Mouse (Mus musculus) hindbrain, embryonic 16.5 days (tissue): ENCODE data around the gene Nckap5. TPM values are rescaled to one million over a fixed set of nuclear protein-coding genes. Genes with fewer than 3 reads are reported as not detected.
A peak's percentile ranks its signal among the peaks of the same experiment; 100 is the strongest.

Source experiments
- ATAC-seq: fragments of 200-750 bp; cut with Nextera tagmentation; 2 replicates; pipeline ENCODE4 v1.8.0; 2017; ENCODE audit warnings: moderate TSS enrichment, moderate library complexity
- H3K27ac ChIP-seq: fragments of 300-500 bp; sonication (generic); 2 replicates; pipeline ENCODE4 v1.5.1; 2014; ENCODE audit warnings: low read depth, mild to moderate bottlenecking, control low read depth, low read length, moderate library complexity
- H3K27me3 ChIP-seq: fragments of 300-500 bp; sonication (generic); replicated peaks from 2 replicates; pipeline ENCODE4 v1.6.1; 2014; ENCODE audit warnings: low read length; ENCODE audit not compliant: control insufficient read depth, insufficient read depth
- H3K36me3 ChIP-seq: fragments of 300-500 bp; sonication (generic); 2 replicates; pipeline ENCODE4 v1.6.1; 2014; ENCODE audit warnings: mild to moderate bottlenecking, low read length, moderate library complexity, mixed read lengths; ENCODE audit not compliant: control insufficient read depth, insufficient read depth
- H3K4me1 ChIP-seq: fragments of 300-500 bp; sonication (generic); 2 replicates; pipeline ENCODE4 v1.6.1; 2014; ENCODE audit warnings: low read depth, low read length; ENCODE audit not compliant: control insufficient read depth, insufficient read depth
- H3K4me2 ChIP-seq: fragments of 300-500 bp; sonication (generic); 2 replicates; pipeline ENCODE4 v1.6.1; 2014; ENCODE audit warnings: mild to moderate bottlenecking, low read length, control low read depth, moderate library complexity
- H3K4me3 ChIP-seq: fragments of 300-500 bp; sonication (generic); 2 replicates; pipeline ENCODE4 v1.5.1; 2014; ENCODE audit warnings: mild to moderate bottlenecking, low read length, control low read depth, moderate library complexity
- H3K9ac ChIP-seq: fragments of 300-500 bp; sonication (generic); 2 replicates; pipeline ENCODE4 v1.6.1; 2014; ENCODE audit warnings: low read depth, mild to moderate bottlenecking, control low read depth, low read length, moderate library complexity
- H3K9me3 ChIP-seq: fragments of 300-500 bp; sonication (generic); 2 replicates; pipeline ENCODE4 v1.6.1; 2014; ENCODE audit warnings: mild to moderate bottlenecking, low read length, moderate library complexity; ENCODE audit not compliant: control insufficient read depth
- WGBS: fragments of 180-500 bp; shearing (Covaris S2); extraction: QIAGEN DNeasy Blood & Tissue Kit; methylation state at CpG from one replicate; pipeline ENCODE4 v1.1.7; 2014; 5-methylcytosine and 5-hydroxymethylcytosine counted together
- polyA plus RNA-seq: library from polyadenylated mRNA; unstranded; fragments of >200 nt; fragmentation: Nextera tagmentation; extraction: Ambion mirVana; gene quantifications from 2 replicates; pipeline ENCODE4 v1.2.1, GENCODE M21; 2015

Nckap5 gene
- polyA plus RNA-seq, 1 experiment from 2014 or later: 13.9 TPM

GRCm38 (mm10) chr1:126675142-126675541 lies 155.5 kb downstream of the Nckap5 start:
- Histone ChIP-seq H3K4me1 (no peaks in the 10 kb centered on the region; the same call in 1 of the 2 replicates), H3K27me3 (no peaks in the 10 kb centered on the region), H3K27ac (no peak overlapping the region), H3K9me3 (no peaks in the 10 kb centered on the region), H3K36me3 (no peaks in the 10 kb centered on the region), H3K4me3 (no peak overlapping the region), H3K4me2 (no peak overlapping the region), H3K9ac (no peak overlapping the region)
- no peak for ATAC-seq
- WGBS: 39% methylated on average over 1 of the region's 1 CpGs

- Histone ChIP-seq H3K27me3 (no peaks in the 10 kb centered on the region), H3K4me1 (no peaks in the 10 kb centered on the region; the same call in 1 of the 2 replicates), H3K4me3 (no peak overlapping the region), H3K36me3 (no peaks in the 10 kb centered on the region), H3K27ac (no peak overlapping the region), H3K9ac (no peak overlapping the region), H3K4me2 (no peak overlapping the region), H3K9me3 (no peaks in the 10 kb centered on the region)
- no peak for ATAC-seq
- WGBS: 95% methylated on average over 2 of the region's 2 CpGs
Measured at GRCm38 (mm10) chr1:126673238-126673637, 157.4 kb downstream of the Nckap5 start.

- Histone ChIP-seq H3K27ac (no peak overlapping the region), H3K9me3 (no peaks in the 10 kb centered on the region), H3K4me3 (no peak overlapping the region), H3K36me3 (no peaks in the 10 kb centered on the region), H3K4me2 (no peak overlapping the region), H3K27me3 (no peaks in the 10 kb centered on the region), H3K9ac (no peak overlapping the region), H3K4me1 (no peaks in the 10 kb centered on the region)
- ATAC-seq: no peak
- 93% methylated on average over 3 of the region's 3 CpGs for WGBS
Measured at GRCm38 (mm10) chr1:126670507-126670906, 160.1 kb downstream of the Nckap5 start.

- no peaks in the 10 kb centered on the region for H3K4me1 ChIP-seq
- peak; percentile 85 for ATAC-seq
- no peak overlapping the region for H3K4me2 ChIP-seq
- no peaks in the 10 kb centered on the region for H3K9me3 ChIP-seq
- H3K4me3 ChIP-seq: no peak overlapping the region
- no peak overlapping the region for H3K9ac ChIP-seq
- no peaks in the 10 kb centered on the region for H3K36me3 ChIP-seq
- 0 out of 2 replicates have a peak overlapping the region, but pooled peaks have one; percentile 34 for H3K27ac ChIP-seq
- no peaks in the 10 kb centered on the region for H3K27me3 ChIP-seq
- 50% methylated on average over 7 of the region's 7 CpGs for WGBS
Measured at GRCm38 (mm10) chr1:126660098-126660999, 170.2 kb downstream of the Nckap5 start.

- Histone ChIP-seq H3K4me1 (no peaks in the 10 kb centered on the region), H3K9me3 (no peaks in the 10 kb centered on the region), H3K9ac (no peak overlapping the region), H3K27ac (no peak overlapping the region), H3K4me3 (no peak overlapping the region), H3K4me2 (no peak overlapping the region), H3K36me3 (no peaks in the 10 kb centered on the region), H3K27me3 (no peaks in the 10 kb centered on the region)
- no peak for ATAC-seq
- WGBS: 87% methylated on average over 11 of the region's 11 CpGs
Measured at GRCm38 (mm10) chr1:126658731-126659130, 171.9 kb downstream of the Nckap5 start.

- H3K36me3 ChIP-seq: no peaks in the 10 kb centered on the region
- H3K4me3 ChIP-seq: no peak overlapping the region
- ATAC-seq: no peak
- no peak overlapping the region for H3K9ac ChIP-seq
- no peak overlapping the region for H3K4me2 ChIP-seq
- H3K27ac ChIP-seq: no peak overlapping the region
- no peaks in the 10 kb centered on the region for H3K4me1 ChIP-seq
- 55% methylated on average over 2 of the region's 2 CpGs for WGBS
- no peaks in the 10 kb centered on the region for H3K27me3 ChIP-seq
- no peaks in the 10 kb centered on the region for H3K9me3 ChIP-seq
Measured at GRCm38 (mm10) chr1:126656246-126656645, 174.4 kb downstream of the Nckap5 start.

GRCm38 (mm10) chr1:126652085-126652484 lies 178.5 kb downstream of the Nckap5 start:
- Histone ChIP-seq H3K27me3 (no peaks in the 10 kb centered on the region), H3K36me3 (no peaks in the 10 kb centered on the region), H3K4me3 (no peak overlapping the region), H3K27ac (no peak overlapping the region), H3K4me1 (no peaks in the 10 kb centered on the region), H3K9me3 (no peaks in the 10 kb centered on the region), H3K9ac (no peak overlapping the region), H3K4me2 (no peak overlapping the region)
- WGBS: 72% methylated on average over 2 of the region's 2 CpGs
- no peak for ATAC-seq

GRCm38 (mm10) chr1:126650806-126651205 lies 179.8 kb downstream of the Nckap5 start:
- 87% methylated on average over 5 of the region's 5 CpGs for WGBS
- ATAC-seq: no peak

GRCm38 (mm10) chr1:126642751-126643150 lies 187.8 kb downstream of the Nckap5 start:
- H3K9me3 ChIP-seq: no peaks in the 10 kb centered on the region
- 71% methylated on average over 5 of the region's 5 CpGs for WGBS
- no peak for ATAC-seq

More at GRCm38 (mm10) chr1:126650806-126651205, 179.8 kb downstream of the Nckap5 start:
- Histone ChIP-seq H3K27me3 (no peaks in the 10 kb centered on the region), H3K36me3 (no peaks in the 10 kb centered on the region), H3K4me2 (no peak overlapping the region), H3K9ac (no peak overlapping the region), H3K9me3 (no peaks in the 10 kb centered on the region), H3K4me3 (no peak overlapping the region), H3K27ac (no peak overlapping the region), H3K4me1 (no peaks in the 10 kb centered on the region)

More at GRCm38 (mm10) chr1:126642751-126643150, 187.8 kb downstream of the Nckap5 start:
- no peaks in the 10 kb centered on the region for H3K36me3 ChIP-seq
- H3K27ac ChIP-seq: no peak overlapping the region
- no peak overlapping the region for H3K4me2 ChIP-seq
- no peak overlapping the region for H3K9ac ChIP-seq
- H3K4me1 ChIP-seq: no peaks in the 10 kb centered on the region
- H3K4me3 ChIP-seq: no peak overlapping the region
- H3K27me3 ChIP-seq: no peaks in the 10 kb centered on the region
